Comparison of ENCODE assay signal across 19 mouse cellular contexts in the genomic region with DNA sequence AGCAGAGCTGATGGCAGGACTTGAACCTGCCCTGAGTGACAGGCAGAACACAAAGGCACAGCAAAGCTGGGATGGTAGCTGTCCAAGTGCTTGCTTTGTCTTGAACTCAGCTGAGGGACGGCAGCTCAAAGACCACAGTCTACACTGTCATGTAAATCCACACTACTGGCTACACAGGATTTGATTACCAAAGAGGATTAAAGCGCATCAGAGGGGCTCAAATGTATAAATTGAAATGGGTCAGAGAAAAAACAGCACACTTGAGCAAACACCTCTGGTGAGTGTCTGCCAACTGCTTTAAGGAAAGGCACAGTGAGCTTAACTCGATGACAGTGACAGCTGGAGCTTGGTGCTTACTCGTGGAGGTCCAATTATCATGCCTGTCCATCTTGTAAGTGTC. TPM values are rescaled to one million over a fixed set of nuclear protein-coding genes. Genes with fewer than 3 reads are reported as not detected.
"Had no signal": no experiment of that assay in that cellular context is flagged by ENCODE, and none has a peak within 500 bp of the region (broad histone marks: within the 10 kb centered on the region; RNA-seq: fewer than 3 reads in every experiment).

No protein-coding gene starts in this region.

- H3K27ac ChIP-seq: intestine, embryonic 15.5 days; kidney, embryonic 15.5 days; left cerebral cortex, adult 2 months; liver, embryonic 13.5 days; macrophage; stomach, embryonic 15.5 days had no signal

- H3K27me3 ChIP-seq: intestine, embryonic 15.5 days; kidney, embryonic 15.5 days; liver, embryonic 13.5 days; stomach, embryonic 15.5 days had no signal

- H3K4me3 ChIP-seq: intestine, embryonic 15.5 days; kidney, embryonic 15.5 days; left cerebral cortex, adult 2 months; liver, embryonic 13.5 days; stomach, embryonic 15.5 days had no signal

- H3K9me3 ChIP-seq: intestine, embryonic 15.5 days; kidney, embryonic 15.5 days; liver, embryonic 13.5 days; stomach, embryonic 15.5 days had no signal

- H3K4me2 ChIP-seq: intestine, embryonic 15.5 days; kidney, embryonic 15.5 days; liver, embryonic 13.5 days; stomach, embryonic 15.5 days had no signal

- DNase-seq: kidney, adult 11 months; kidney, adult 8-10 months; kidney, postnatal 10 days; kidney, postnatal 36 days; layer of hippocampus, postnatal 36 days; liver, embryonic 13.5 days; lung, adult 2 months; right cerebral cortex, adult 18-20 months; right cerebral cortex, postnatal 25 days; spleen, adult 18-20 months; thymus, postnatal 25 days had no signal

- H3K9ac ChIP-seq: intestine, embryonic 15.5 days; kidney, embryonic 15.5 days; liver, embryonic 13.5 days; stomach, embryonic 15.5 days had no signal

- ATAC-seq: intestine, embryonic 15.5 days had no signal

RNA-seq across cellular contexts. Expression of gene Gm20431, which starts 43.8 kb away (rescaled TPM):
- total RNA-seq: liver, adult 2 months had no signal
- polyA plus RNA-seq: liver, embryonic 13.5 days; liver, embryonic 16.5 days; macrophage; neural tube, embryonic 11.5 days had no signal
